Mouse (Mus musculus): Measurements from ENCODE around the gene Sbk2. TPM values are rescaled to one million over a fixed set of nuclear protein-coding genes. Genes with fewer than 3 reads are reported as not detected.
A peak's percentile ranks its signal among the peaks of the same experiment; 100 is the strongest.

Sbk2 gene
- polyA plus RNA-seq, 1 experiment from 2014 or later: not detected

DNA sequence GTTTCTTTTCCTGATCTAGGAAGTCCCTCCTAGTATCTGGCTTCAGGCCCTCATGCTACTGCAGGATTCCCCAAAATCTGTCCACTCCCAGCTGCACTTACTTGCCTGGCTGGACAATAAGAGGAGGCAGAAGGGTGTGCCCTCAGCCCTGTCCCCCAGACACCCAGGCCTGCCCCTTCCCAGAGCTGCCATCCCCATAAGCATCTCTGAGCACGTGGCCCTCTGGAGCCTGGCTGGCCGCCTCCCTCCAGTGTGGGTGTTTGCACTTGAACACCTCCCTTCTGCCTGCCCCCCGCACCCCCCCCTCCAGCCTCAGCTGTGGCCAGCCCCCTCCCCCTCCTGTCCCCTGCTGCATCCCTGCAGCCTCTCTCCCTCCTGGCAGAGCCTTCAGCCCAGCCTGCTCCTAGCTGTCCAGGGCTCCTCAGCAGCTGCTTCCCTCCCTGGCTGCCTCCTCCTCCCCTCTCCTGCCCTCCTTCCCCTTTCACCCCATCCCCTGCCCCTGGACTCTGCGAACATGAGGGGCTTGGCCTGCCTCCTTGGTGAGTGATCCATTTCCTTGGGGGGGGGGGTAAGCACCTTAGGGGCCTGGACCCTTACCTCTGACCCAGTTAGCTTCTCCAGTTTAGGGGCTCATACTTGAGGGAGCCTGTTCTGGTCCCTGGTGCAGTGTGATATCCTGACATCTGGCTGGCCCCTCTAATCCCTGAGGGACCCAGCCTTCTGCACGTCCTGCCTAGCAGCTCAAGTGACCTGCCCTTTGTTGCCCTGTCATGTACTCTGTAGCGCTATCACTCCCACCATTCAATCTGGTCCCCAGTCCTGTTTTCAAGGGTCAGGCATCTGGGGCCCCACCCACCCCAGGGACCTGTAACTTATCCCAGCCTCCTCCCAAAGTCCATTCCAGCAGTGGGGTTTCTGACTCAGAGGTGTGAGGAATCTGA, 38.5 kb downstream of the Sbk2 start, which contains the start of gene Ssc5d:
Gene Ssc5d, plus strand, starts transcription at position 345 of the 941 bp plus-strand sequence.
- Histone ChIP-seq H3K4me1 (peaks cover 75% of the 10 kb centered on the region), H3K9me3 (replicated peaks) (no peaks in the 10 kb centered on the region), H3K27me3 (no peaks in the 10 kb centered on the region), H3K27ac (peak within 1 kb of the TSS; percentile 98), H3K36me3 (peaks cover 4% of the 10 kb centered on the region), H3K9ac (peak within 1 kb of the TSS; percentile 43), H3K4me2 (replicated peaks) (peak within 1 kb of the TSS; percentile 88), H3K4me3 (0 out of 2 replicates have a peak within 1 kb of the TSS, but pooled peaks have one; percentile 7)
- ATAC-seq (ENCODE audit: low FRiP score): peak; percentile 19
- under 1% methylated on average over 5 of the region's 6 CpGs for WGBS

DNA sequence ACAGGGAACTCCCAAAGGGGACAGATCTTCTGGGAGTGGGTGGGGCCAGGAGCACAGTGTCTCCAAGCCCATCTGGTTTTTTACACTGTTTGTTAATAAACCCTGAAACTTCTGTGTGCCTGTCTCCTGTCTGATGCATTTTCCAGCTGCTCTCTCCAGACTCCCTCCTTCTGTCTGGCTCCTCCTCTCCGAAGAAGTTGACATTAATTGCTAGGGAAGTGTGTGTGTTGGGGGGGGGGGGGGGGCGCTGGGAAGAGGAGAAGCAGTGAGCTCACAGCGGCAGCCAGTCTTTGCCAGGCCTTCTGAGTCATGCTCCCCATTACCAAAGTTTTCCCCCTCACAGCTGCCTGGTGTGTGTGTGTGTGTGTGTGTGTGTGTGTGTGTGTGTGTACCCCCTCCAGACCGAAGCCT, 39.3 kb downstream of the Sbk2 start:
- H3K4me3 ChIP-seq: 0 out of 2 replicates have a peak overlapping the region, but pooled peaks have one; percentile 7
- H3K4me1 ChIP-seq: peaks cover 77% of the 10 kb centered on the region
- no peak for ATAC-seq (ENCODE audit: low FRiP score)
- H3K27me3 ChIP-seq: no peaks in the 10 kb centered on the region
- H3K9me3 ChIP-seq (replicated peaks): no peaks in the 10 kb centered on the region
- peak overlapping the region; percentile 98 for H3K27ac ChIP-seq
- 0% methylated on average over 4 of the region's 4 CpGs for WGBS
- no peak overlapping the region for H3K9ac ChIP-seq
- peaks cover 12% of the 10 kb centered on the region for H3K36me3 ChIP-seq
- H3K4me2 ChIP-seq (replicated peaks): peak overlapping the region; percentile 88

DNA sequence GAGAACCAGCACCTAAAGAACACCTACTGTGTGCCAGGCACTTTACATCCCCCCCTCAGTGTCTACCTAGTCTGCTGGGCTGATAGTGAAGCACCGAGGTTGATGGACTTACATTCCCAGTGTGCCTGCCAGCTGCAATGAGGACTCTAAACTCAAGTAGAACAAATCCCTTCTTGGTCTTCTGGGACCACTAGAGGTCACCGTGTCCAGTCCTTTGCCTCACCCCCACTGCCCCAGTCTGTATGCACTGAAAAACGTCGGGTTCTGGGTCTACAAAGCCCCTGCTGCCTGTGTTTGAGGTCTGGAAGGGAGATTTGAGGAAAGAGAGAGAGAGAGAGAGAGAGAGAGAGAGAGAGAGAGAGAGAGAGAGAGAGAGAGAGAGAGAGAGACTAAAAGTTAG, 39.7 kb downstream of the Sbk2 start:
- H3K4me2 ChIP-seq (replicated peaks): peak overlapping the region; percentile 88
- peak overlapping the region; percentile 98 for H3K27ac ChIP-seq
- no peaks in the 10 kb centered on the region for H3K27me3 ChIP-seq
- ATAC-seq (ENCODE audit: low FRiP score): no peak
- H3K4me1 ChIP-seq: peaks cover 77% of the 10 kb centered on the region
- H3K4me3 ChIP-seq: peak overlapping the region; percentile 35; the same call in 1 of the 2 replicates
- H3K36me3 ChIP-seq: peaks cover 16% of the 10 kb centered on the region
- peak overlapping the region; percentile 58; the same call in 1 of the 2 replicates for H3K9ac ChIP-seq
- no peaks in the 10 kb centered on the region for H3K9me3 ChIP-seq (replicated peaks)
- WGBS: 4% methylated on average over 4 of the region's 4 CpGs

DNA sequence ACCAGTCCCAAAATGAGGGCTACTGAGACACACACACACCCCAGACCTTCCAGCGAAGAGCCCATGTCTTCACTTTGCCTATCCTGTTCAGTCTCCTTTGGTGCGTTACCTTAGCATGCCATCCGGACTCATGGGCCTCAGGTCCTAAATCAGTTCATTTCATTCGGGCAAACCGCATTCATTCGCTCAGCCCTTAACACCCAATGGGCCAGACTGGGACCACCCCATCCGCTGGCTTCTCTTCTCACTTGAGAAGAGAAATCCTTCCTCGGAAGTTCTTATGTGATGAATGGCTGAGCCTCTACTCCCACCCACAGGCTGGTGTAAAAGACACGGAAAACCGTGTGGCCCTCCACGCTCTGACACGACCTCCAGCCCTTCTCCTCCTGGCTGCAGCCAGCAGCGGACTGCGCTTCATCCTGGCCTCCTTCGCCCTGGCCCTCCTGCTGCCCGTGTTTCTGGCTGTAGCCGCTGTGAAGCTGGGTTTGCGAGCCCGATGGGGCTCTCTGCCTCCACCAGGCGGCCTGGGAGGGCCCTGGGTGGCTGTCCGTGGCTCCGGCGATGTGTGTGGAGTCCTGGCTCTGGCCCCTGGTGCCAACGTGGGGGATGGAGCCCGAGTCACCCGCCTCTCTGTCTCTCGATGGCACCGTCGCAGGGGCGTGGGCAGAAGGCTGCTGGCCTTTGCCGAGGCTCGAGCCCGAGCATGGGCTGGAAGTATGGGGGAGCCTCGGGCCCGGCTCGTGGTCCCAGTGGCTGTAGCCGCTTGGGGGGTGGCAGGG, 40.4 kb downstream of the Sbk2 start:
- H3K27me3 ChIP-seq: no peaks in the 10 kb centered on the region
- H3K36me3 ChIP-seq: peaks cover 23% of the 10 kb centered on the region
- WGBS: 4% methylated on average over 37 of the region's 37 CpGs
- peak overlapping the region; percentile 58 for H3K9ac ChIP-seq
- H3K4me2 ChIP-seq (replicated peaks): peak overlapping the region; percentile 88
- peak; percentile 3 for ATAC-seq (ENCODE audit: low FRiP score)
- no peaks in the 10 kb centered on the region for H3K9me3 ChIP-seq (replicated peaks)
- H3K4me1 ChIP-seq: peaks cover 77% of the 10 kb centered on the region
- peak overlapping the region; percentile 98 for H3K27ac ChIP-seq
- peak overlapping the region; percentile 35 for H3K4me3 ChIP-seq

DNA sequence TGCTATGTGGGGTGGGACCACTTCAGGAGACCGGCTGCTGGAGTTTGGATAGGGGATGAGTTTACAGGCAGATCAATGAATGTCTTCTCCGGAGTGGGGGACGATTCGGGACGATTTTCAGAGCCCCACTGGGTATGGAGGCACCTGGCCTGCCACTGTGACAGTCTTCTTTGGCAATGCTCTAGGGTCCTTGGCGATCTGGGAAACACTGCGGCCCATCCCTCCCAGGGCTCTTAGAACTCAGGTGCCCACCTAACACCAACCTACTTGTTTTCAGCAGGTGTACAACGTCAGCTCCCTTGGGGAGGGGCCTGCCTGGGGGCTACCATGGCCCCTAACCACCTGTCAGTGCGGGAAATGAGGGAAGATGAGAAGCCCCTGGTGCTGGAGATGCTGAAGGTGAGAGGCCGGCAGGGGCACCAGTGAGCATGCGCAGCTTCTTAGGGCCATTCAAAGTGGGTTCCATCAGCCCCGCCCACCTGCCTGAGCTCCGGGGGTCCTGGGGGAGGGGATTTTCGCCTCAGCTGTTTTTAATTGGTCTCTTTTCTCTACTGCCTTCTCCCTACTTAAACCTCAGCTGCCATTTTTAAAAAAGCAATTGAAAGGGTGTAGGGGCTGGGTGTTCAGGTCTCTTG, 41.2 kb downstream of the Sbk2 start:
- H3K9ac ChIP-seq: peak overlapping the region; percentile 58
- ATAC-seq (ENCODE audit: low FRiP score): peak; percentile 56
- peak overlapping the region; percentile 98 for H3K27ac ChIP-seq
- H3K27me3 ChIP-seq: no peaks in the 10 kb centered on the region
- peaks cover 30% of the 10 kb centered on the region for H3K36me3 ChIP-seq
- peak overlapping the region; percentile 88 for H3K4me2 ChIP-seq (replicated peaks)
- peaks cover 73% of the 10 kb centered on the region for H3K4me1 ChIP-seq
- no peaks in the 10 kb centered on the region for H3K9me3 ChIP-seq (replicated peaks)
- 1% methylated on average over 14 of the region's 14 CpGs for WGBS
- peak overlapping the region; percentile 35 for H3K4me3 ChIP-seq

DNA sequence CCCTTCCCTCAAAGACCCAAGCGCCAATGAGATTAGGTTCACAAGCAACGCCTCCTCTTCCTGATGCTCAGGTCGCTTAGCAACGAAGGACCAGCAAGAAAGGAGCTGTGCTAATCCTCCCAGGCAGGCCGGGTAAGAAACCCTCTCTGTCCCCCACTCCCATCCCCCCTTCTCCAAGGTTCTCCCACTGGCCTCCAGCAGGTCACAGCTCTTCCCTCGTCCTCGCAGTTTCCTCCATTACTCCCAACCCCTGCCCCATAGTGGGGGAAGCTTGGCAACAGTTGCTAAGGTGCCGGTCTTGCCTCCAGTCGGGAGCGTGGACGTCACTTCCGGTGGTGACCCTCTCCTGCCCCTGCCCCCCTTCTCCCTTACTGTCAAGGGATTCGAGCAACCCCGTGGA, 41.7 kb downstream of the Sbk2 start:
- peak; percentile 85 for ATAC-seq (ENCODE audit: low FRiP score)
- Histone ChIP-seq H3K27ac (peak overlapping the region; percentile 98), H3K9me3 (replicated peaks) (no peaks in the 10 kb centered on the region), H3K27me3 (no peaks in the 10 kb centered on the region), H3K9ac (peak overlapping the region; percentile 57), H3K36me3 (peaks cover 35% of the 10 kb centered on the region), H3K4me3 (peak overlapping the region; percentile 35), H3K4me2 (replicated peaks) (peak overlapping the region; percentile 88), H3K4me1 (peaks cover 69% of the 10 kb centered on the region)
- 1% methylated on average over 14 of the region's 14 CpGs for WGBS

DNA sequence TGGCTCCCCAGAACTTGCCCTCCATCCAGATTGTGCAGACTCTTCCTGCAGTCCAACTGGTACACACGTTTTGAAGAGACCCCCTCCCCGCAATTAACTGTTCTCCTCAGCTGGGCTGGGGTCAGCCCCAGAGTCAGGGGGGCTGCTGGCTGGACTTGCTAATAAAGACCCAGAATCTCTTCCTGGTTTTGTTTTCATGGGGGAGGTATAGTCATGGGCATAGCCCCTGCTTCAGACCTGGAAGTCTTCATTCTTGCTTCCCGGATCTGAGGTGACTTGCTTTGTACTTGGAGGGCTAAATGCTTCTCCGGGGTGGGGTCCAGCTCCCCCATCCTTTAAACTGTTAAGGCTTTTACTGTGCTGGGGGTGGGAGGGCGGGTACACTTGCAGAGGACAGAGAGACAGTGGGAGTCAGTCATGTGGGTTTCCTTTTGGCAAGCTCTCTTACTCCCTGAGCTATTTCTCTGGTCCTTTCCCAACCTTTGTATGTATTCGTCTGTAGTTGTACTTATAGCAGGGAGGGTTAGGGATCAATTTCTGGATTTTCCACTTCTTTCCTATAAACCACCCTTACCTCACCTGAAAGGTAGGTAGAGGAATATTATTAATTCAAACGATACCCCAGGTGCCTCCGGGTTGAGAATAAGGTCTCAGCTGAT, 42.3 kb downstream of the Sbk2 start, which contains the start of gene Nat14:
Gene Nat14, plus strand, starts transcription at position 205 of the 659 bp plus-strand sequence.
- Histone ChIP-seq H3K4me3 (peak within 1 kb of the TSS; percentile 35), H3K9me3 (replicated peaks) (no peaks in the 10 kb centered on the region), H3K36me3 (peaks cover 36% of the 10 kb centered on the region), H3K9ac (peak within 1 kb of the TSS; percentile 57), H3K4me1 (peaks cover 68% of the 10 kb centered on the region), H3K27me3 (no peaks in the 10 kb centered on the region), H3K27ac (peak within 1 kb of the TSS; percentile 98), H3K4me2 (replicated peaks) (peak within 1 kb of the TSS; percentile 88)
- WGBS: 34% methylated on average over 8 of the region's 8 CpGs
- no peak for ATAC-seq (ENCODE audit: low FRiP score)

DNA sequence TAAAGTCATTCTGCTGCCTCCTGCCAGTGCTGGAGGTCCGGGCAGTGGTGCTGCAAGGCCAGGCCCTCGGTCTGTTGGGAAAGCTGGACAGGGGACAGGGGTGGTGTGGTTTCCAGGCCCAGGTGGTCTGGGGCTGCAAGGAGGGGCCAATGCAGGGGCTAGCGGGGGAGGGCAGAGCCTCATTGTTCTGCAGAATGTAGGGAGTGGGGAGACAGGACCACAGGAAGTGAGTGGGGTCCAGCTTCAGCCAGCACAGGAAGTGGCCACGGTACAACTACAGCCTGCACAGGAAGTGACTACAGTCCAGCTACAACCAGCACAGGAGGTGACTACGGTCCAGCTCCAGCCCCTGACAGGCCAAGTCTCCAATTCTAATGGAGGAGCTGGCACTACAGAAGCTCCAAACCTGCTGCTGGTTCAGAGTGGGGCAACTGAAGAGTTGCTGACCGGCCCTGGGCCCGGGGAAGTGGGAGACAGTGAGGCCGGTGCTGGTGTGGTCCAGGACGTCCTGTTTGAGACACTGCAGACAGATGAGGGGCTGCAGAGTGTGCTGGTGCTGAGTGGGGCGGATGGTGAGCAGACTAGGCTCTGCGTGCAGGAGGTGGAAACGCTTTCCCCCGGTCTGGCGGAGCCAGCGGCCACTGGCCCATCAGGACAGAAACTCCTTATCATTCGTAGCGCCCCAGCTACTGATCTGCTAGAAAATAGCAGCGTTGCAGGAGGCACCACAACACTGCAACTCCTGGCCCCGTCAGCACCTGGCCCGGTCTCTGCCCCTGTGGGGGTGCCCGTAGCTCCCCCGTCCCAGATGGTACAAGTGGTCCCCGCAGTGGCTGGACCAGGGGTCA, 43.0 kb downstream of the Sbk2 start:
- ATAC-seq (ENCODE audit: low FRiP score): no peak
- H3K9ac ChIP-seq: peak overlapping the region; percentile 49
- peak overlapping the region; percentile 98 for H3K27ac ChIP-seq
- H3K4me3 ChIP-seq: no peak overlapping the region
- WGBS: 53% methylated on average over 23 of the region's 23 CpGs
- H3K4me2 ChIP-seq (replicated peaks): peak overlapping the region; percentile 88
- no peaks in the 10 kb centered on the region for H3K27me3 ChIP-seq
- H3K9me3 ChIP-seq (replicated peaks): no peaks in the 10 kb centered on the region
- peaks cover 36% of the 10 kb centered on the region for H3K36me3 ChIP-seq
- H3K4me1 ChIP-seq: peaks cover 68% of the 10 kb centered on the region

DNA sequence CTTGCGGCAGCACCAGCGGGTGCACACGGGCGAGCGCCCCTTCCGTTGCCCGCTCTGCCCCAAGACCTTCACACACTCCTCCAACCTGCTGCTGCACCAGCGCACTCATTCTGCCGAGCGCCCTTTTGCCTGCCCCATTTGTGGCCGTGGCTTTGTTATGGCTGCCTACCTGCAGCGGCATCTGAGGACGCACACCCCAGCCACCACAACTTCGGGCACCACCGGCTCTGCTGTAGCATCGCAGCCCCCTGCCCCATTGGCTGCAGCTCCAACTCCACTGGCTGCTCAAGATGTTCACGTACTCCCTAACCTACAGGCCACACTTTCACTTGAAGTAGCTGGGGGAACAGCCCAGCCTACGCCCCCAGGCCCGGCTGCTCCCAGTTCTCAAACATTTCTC, 43.7 kb downstream of the Sbk2 start:
- Histone ChIP-seq H3K27me3 (no peaks in the 10 kb centered on the region), H3K9ac (no peak overlapping the region), H3K4me2 (replicated peaks) (no peak overlapping the region), H3K4me1 (peaks cover 66% of the 10 kb centered on the region), H3K36me3 (peaks cover 36% of the 10 kb centered on the region), H3K9me3 (replicated peaks) (no peaks in the 10 kb centered on the region), H3K4me3 (no peak overlapping the region), H3K27ac (peak overlapping the region; percentile 98; the same call in 1 of the 2 replicates)
- WGBS: 91% methylated on average over 19 of the region's 19 CpGs
- ATAC-seq (ENCODE audit: low FRiP score): no peak

DNA sequence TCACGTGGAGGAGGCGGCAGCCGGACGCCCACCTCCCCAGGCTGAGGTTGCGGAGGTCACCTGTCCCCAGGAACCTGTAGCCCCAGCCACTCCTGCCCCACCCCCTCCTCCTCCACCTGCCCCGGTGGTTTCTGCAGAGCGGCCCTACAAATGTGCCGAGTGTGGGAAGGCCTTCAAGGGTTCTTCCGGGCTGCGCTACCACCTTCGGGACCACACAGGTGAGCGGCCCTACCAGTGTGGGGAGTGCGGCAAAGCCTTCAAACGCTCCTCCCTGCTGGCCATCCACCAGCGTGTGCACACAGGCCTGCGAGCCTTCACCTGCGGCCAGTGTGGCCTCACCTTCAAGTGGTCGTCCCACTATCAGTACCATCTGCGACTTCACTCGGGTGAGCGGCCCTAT, 44.2 kb downstream of the Sbk2 start:
- ATAC-seq (ENCODE audit: low FRiP score): no peak
- Histone ChIP-seq H3K9me3 (replicated peaks) (no peaks in the 10 kb centered on the region), H3K4me2 (replicated peaks) (no peak overlapping the region), H3K4me3 (no peak overlapping the region), H3K27me3 (no peaks in the 10 kb centered on the region), H3K36me3 (peaks cover 36% of the 10 kb centered on the region), H3K4me1 (peaks cover 61% of the 10 kb centered on the region), H3K9ac (no peak overlapping the region), H3K27ac (no peak overlapping the region)
- 89% methylated on average over 21 of the region's 21 CpGs for WGBS

DNA sequence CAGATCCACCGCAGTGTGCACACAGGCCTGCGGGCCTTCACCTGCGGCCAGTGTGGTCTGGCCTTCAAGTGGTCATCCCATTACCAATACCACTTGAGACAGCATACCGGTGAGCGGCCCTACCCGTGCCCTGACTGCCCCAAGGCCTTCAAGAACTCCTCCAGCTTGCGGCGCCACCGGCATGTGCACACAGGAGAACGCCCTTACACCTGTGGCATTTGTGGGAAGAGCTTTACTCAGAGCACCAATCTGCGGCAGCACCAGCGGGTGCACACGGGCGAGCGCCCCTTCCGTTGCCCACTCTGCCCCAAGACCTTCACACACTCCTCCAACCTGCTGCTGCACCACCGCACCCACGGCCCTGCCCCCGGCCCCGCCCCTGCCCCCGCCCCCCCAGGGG, 45.1 kb downstream of the Sbk2 start:
- Histone ChIP-seq H3K4me3 (no peak overlapping the region), H3K9me3 (replicated peaks) (no peaks in the 10 kb centered on the region), H3K36me3 (peaks cover 36% of the 10 kb centered on the region), H3K4me2 (replicated peaks) (no peak overlapping the region), H3K9ac (no peak overlapping the region), H3K27ac (no peak overlapping the region), H3K27me3 (no peaks in the 10 kb centered on the region), H3K4me1 (peaks cover 56% of the 10 kb centered on the region)
- ATAC-seq (ENCODE audit: low FRiP score): no peak
- 86% methylated on average over 21 of the region's 21 CpGs for WGBS
